Mouse (Mus musculus) ES-Bruce4 (cell line): ENCODE measurements around the gene Kcnj4. TPM values are rescaled to one million over a fixed set of nuclear protein-coding genes. Genes with fewer than 3 reads are reported as not detected.
A peak's percentile ranks its signal among the peaks of the same experiment; 100 is the strongest.

Experiments
- H3K27ac ChIP-seq: 2 replicates; pipeline ENCODE4 v1.5.1; 2012; ENCODE audit warnings: low read length, inconsistent platforms; ENCODE audit not compliant: insufficient read depth
- H3K27me3 ChIP-seq: 2 replicates; pipeline ENCODE4 v1.6.1; 2012; ENCODE audit warnings: mild to moderate bottlenecking, low read length, inconsistent platforms; ENCODE audit not compliant: control insufficient read depth, poor library complexity, insufficient read depth, severe bottlenecking
- H3K36me3 ChIP-seq: 2 replicates; pipeline ENCODE4 v1.6.1; 2012; ENCODE audit warnings: inconsistent platforms, mild to moderate bottlenecking, low read length, moderate library complexity; ENCODE audit not compliant: control insufficient read depth, poor library complexity, insufficient read depth, severe bottlenecking
- H3K4me1 ChIP-seq: one replicate; pipeline ENCODE4 v1.8.1; 2011; ENCODE audit warnings: low read length; ENCODE audit not compliant: control insufficient read depth, insufficient read depth
- H3K4me3 ChIP-seq: 2 replicates; pipeline ENCODE4 v1.5.1; 2011; ENCODE audit warnings: low read depth, mild to moderate bottlenecking, low read length
- H3K9ac ChIP-seq: 2 replicates; pipeline ENCODE4 v1.6.1; 2012; ENCODE audit warnings: low read depth, mild to moderate bottlenecking, inconsistent platforms; ENCODE audit not compliant: poor library complexity, severe bottlenecking
- H3K9me3 ChIP-seq: replicated peaks from 2 replicates; pipeline ENCODE4 v1.6.1; 2012; ENCODE audit warnings: mild to moderate bottlenecking, low read length, inconsistent platforms; ENCODE audit not compliant: control insufficient read depth, poor library complexity, insufficient read depth, severe bottlenecking
- CTCF ChIP-seq: IDR thresholded peaks from one replicate; pipeline ENCODE4 v1.8.1; 2011; ENCODE audit warnings: low read depth, low read length
- EP300 ChIP-seq: IDR thresholded peaks from 2 replicates; pipeline ENCODE4 v1.6.1; 2011; ENCODE audit warnings: low read depth, low read length; ENCODE audit not compliant: insufficient read depth
- POLR2A ChIP-seq: IDR thresholded peaks from one replicate; pipeline ENCODE4 v1.8.1; 2011; ENCODE audit warnings: low read length; ENCODE audit not compliant: insufficient read depth
- polyA plus RNA-seq: library from polyadenylated mRNA; stranded (reverse); fragments of >200 nt; gene quantifications from 2 replicates; pipeline ENCODE4 v1.2.4, GENCODE M21; 2011; ENCODE audit warnings: low read depth; ENCODE audit not compliant: missing spikeins, insufficient read depth, insufficient read length

Kcnj4 gene
- polyA plus RNA-seq, 1 experiment: 4.5 TPM

DNA sequence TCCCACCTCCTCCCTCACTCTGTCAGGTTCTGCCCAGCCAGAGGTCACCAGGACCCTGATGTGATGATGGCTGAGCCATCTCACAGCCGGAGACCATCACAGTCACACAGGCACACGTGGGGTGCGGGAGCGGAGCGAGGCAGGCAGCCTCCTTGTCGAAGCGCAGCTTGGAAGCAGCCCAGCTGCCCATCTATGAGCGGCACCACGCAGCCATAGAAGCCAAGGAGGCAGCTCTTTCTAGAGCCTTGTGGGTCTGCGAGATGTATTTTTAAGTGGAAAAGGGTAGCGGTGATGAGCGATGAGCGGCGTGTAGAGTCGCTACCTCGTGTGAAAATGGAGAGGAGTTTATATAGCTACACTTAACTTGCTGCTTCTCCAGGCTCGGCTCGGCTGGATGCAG is 11.5 kb downstream of the Kcnj4 start:
- Histone ChIP-seq H3K9ac (no peak overlapping the region), H3K4me3 (peak overlapping the region; percentile 27), H3K9me3 (no peaks in the 10 kb centered on the region), H3K27ac (no peak overlapping the region), H3K36me3 (no peaks in the 10 kb centered on the region), H3K27me3 (no peaks in the 10 kb centered on the region), H3K4me1 (no peaks in the 10 kb centered on the region)
- no peak for TF ChIP-seq CTCF
- TF ChIP-seq POLR2A: no peak
- TF ChIP-seq EP300: no peak

DNA sequence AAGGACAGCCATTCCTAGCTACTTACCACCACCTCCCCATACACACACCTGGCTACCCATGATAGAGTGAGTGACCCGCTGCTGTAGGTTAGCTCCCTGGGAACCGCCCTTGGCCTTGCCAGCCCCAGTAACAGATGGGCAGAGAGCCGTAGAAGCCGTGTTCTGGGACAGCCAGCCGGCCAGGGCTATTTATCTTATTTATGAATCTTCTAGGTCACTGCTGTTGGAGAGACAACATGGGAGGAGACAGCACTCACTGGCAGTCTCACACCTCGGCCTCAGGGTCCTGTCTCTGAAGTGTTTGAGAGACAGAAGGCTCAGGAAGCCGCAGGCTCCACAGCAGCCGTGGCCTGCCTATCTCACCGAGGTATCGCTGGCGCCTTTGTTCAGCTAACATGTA is 15.6 kb downstream of the Kcnj4 start:
- TF ChIP-seq POLR2A (no peak), EP300 (no peak), CTCF (no peak)
- Histone ChIP-seq H3K4me1 (no peaks in the 10 kb centered on the region), H3K27ac (no peak overlapping the region), H3K9me3 (no peaks in the 10 kb centered on the region), H3K4me3 (no peak overlapping the region), H3K9ac (no peak overlapping the region), H3K27me3 (no peaks in the 10 kb centered on the region), H3K36me3 (no peaks in the 10 kb centered on the region)

DNA sequence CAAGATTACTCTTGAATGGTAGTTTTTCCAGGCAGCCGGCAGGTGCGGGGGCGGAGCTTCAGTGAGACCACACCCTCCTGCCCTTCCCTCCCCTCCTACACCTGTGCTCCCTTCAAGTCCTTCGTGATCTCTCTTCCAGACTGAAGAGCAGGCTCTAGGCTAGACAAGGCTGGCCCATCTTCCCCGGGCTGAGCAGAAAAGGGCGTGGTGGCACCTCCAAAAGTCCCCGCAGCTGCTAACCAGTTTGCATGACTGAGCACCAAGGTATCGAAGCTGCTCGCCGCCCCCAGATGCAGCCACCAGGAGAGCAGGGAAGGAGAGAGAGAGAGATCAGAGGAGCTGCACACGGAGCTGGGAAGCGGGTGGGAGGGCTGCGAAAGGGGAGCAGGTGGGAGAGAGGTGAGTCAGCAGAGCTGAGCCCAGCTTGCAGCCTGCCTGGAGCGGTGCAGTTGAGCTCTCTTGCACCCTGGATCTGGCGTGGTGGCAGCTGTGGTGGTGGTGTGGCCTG is 23.8 kb downstream of the Kcnj4 start:
- Histone ChIP-seq H3K9ac (no peak overlapping the region), H3K36me3 (no peaks in the 10 kb centered on the region), H3K4me3 (peak overlapping the region; percentile 48), H3K4me1 (peaks cover 2% of the 10 kb centered on the region), H3K9me3 (no peaks in the 10 kb centered on the region), H3K27me3 (no peaks in the 10 kb centered on the region), H3K27ac (no peak overlapping the region)
- TF ChIP-seq CTCF: no peak
- TF ChIP-seq POLR2A: no peak

GRCm38 (mm10) chr15:79477227-79477626 is 27.8 kb downstream of the Kcnj4 start:
- no peak overlapping the region for H3K9ac ChIP-seq

GRCm38 (mm10) chr15:79473638-79474355 is 31.2 kb downstream of the Kcnj4 start:
- H3K9ac ChIP-seq: no peak overlapping the region
- H3K9me3 ChIP-seq: no peaks in the 10 kb centered on the region
- H3K4me1 ChIP-seq: no peaks in the 10 kb centered on the region
- H3K4me3 ChIP-seq: no peak overlapping the region
- no peak overlapping the region for H3K27ac ChIP-seq
- no peaks in the 10 kb centered on the region for H3K36me3 ChIP-seq
- H3K27me3 ChIP-seq: no peaks in the 10 kb centered on the region
- TF ChIP-seq EP300 (no peak), CTCF (peak; percentile 49), POLR2A (no peak)

More at GRCm38 (mm10) chr15:79477227-79477626, 27.8 kb downstream of the Kcnj4 start:
- H3K27ac ChIP-seq: no peak overlapping the region
- no peaks in the 10 kb centered on the region for H3K9me3 ChIP-seq
- H3K4me3 ChIP-seq: no peak overlapping the region
- no peaks in the 10 kb centered on the region for H3K27me3 ChIP-seq
- TF ChIP-seq CTCF (no peak), POLR2A (no peak), EP300 (no peak)
- peaks cover 2% of the 10 kb centered on the region for H3K4me1 ChIP-seq
- H3K36me3 ChIP-seq: no peaks in the 10 kb centered on the region

GRCm38 (mm10) chr15:79473042-79473441 is 32.0 kb downstream of the Kcnj4 start:
- Histone ChIP-seq H3K27ac (no peak overlapping the region), H3K4me3 (no peak overlapping the region), H3K4me1 (no peaks in the 10 kb centered on the region), H3K27me3 (no peaks in the 10 kb centered on the region), H3K9ac (no peak overlapping the region), H3K9me3 (no peaks in the 10 kb centered on the region), H3K36me3 (no peaks in the 10 kb centered on the region)
- TF ChIP-seq CTCF (peak; percentile 49), EP300 (no peak), POLR2A (no peak)
